Mouse (Mus musculus) central nervous system, embryonic 18 days (tissue): ENCODE measurements around the gene Ppm1n. TPM values are rescaled to one million over a fixed set of nuclear protein-coding genes. Genes with fewer than 3 reads are reported as not detected.

Experiments used
- polyA plus RNA-seq: library from polyadenylated mRNA; depleted of rRNA; stranded (reverse); fragments of >200 nt; gene quantifications from 2 replicates; pipeline ENCODE4 v1.2.3, GENCODE M21; 2012; rRNA removed

The Ppm1n gene
- polyA plus RNA-seq, result 1.6 and 2.0 TPM in 2 replicates

GRCm38 (mm10) chr7:19279581-19280114, at the start of gene Ppm1n:
Ppm1n (minus strand) TSS chr7:19280064.

DNA sequence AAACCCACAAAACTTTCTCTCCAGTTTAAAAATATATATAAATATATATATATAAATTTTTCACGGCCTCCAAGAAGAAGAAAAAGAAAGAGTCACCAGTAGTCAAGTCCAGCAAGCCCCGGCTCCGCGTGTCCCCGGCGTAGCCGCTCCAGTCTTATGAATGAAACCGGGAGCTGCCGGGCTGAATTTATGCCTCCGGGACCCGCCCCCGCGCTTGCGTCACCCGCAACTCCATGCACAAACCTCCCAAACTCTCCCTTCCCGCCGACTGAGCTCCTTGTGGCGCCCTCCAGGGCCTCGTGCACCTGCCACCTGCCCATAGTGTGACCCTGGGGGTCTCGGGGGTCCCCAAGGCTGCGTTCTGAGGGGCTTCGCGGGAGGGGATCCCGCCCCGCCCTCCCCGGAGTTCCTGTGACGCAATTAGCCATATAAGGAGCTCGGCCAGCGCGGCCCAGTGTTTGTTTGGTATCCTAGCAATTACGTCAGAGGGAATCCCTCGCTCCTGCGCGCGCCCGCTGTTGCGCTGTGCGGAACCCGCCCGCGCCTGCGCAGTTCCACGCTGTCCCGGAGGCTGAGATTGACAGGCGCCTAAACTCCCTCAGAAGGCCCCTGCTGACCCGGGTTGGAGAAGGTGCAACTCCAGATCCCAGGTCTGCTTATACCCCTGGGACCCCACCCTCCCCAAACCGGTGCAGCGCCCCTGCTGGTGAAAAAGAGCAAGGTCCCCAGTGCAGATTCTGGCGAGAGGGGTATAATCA, 30.2 kb upstream of the Ppm1n start, which contains the start of gene Fosb:
Fosb (minus strand) TSS at position 168 of the 758 bp plus-strand sequence.

GRCm38 (mm10) chr7:19282385-19282784, 2.5 kb upstream of the Ppm1n start, which contains the start of gene Rtn2:
Rtn2 (plus strand) TSS chr7:19282624.

GRCm38 (mm10) chr7:19271238-19272172, 8.4 kb downstream of the Ppm1n start, which contains the start of gene Vasp:
Vasp (minus strand) TSS chr7:19271817.

DNA sequence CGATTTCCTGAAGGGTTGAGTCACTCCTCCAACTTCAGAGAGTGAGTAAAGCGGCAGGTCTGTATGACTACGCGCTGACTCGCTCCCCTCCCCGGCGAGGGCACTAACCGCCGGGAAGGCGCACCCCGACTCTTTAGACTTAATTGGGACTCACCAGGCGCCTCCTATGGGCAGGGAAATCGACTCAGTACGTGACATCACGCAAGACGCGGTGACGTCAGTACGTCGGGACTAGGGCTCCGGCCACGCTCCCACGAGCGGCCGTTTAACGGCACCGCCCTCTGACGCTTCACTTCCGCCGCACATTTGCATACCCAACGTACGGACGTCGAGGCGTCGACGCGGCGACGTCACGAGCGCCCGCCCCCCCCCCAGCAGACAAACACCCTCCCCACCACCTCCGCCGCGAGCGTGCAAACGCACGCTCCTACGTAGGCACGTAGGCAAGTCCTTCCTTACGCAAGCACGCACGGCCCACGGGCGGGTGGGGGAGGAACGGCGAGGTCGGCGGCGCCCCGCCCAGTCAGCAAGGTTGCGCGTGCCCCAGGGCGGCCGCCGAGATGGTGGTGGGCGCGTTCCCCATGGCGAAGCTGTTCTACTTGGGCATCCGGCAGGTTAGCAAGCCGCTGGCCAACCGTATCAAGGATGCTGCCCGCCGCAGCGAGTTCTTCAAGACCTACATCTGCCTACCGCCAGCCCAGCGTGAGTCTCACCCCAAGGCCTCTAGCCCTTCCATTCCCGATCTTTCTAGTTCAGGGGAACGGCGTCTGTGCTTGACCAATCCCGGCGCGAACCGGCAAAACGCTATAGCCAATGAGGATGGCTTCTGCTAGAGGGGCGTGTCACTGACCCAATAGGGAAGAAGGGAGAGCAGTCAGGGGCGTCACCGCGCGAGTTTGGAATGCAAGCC, 51.7 kb downstream of the Ppm1n start, which contains the start of gene Opa3:
Opa3 (plus strand) TSS at position 452 of the 910 bp plus-strand sequence.

Other genes with a start within 250 kb of the Ppm1n start
- gene Rsph6a, start 225.4 kb downstream of the Ppm1n start, polyA plus RNA-seq, result 0.23 and 0.32 TPM in 2 replicates
- gene Dmwd, start 203.8 kb downstream of the Ppm1n start, polyA plus RNA-seq, result 168 and 184 TPM in 2 replicates
- 48.3 and 55.8 TPM in 2 replicates for gene Dmpk, start 196.2 kb downstream of the Ppm1n start, polyA plus RNA-seq
- 6.8 and 9.3 TPM in 2 replicates for gene Six5, start 185.5 kb downstream of the Ppm1n start, polyA plus RNA-seq
- gene Gm4969, start 161.7 kb downstream of the Ppm1n start, polyA plus RNA-seq, result 14.5 and 14.6 TPM in 2 replicates
- gene Fbxo46, start 160.2 kb downstream of the Ppm1n start, polyA plus RNA-seq, result 11.2 and 12.5 TPM in 2 replicates
- 16.8 and 18.3 TPM in 2 replicates for gene Qpctl, start 130.8 kb downstream of the Ppm1n start, polyA plus RNA-seq
- 151 and 178 TPM in 2 replicates for gene Snrpd2, start 130.3 kb downstream of the Ppm1n start, polyA plus RNA-seq
- gene Gipr, start 113.9 kb downstream of the Ppm1n start, polyA plus RNA-seq, result 41.3 and 55.6 TPM in 2 replicates
- 65.5 and 68.9 TPM in 2 replicates for gene Eml2, start 103.6 kb downstream of the Ppm1n start, polyA plus RNA-seq
- gene Gpr4, start 67.5 kb downstream of the Ppm1n start, polyA plus RNA-seq, result 6.0 and 6.8 TPM in 2 replicates
- gene Opa3, start 51.7 kb downstream of the Ppm1n start, polyA plus RNA-seq, result 25.6 and 26.6 TPM in 2 replicates
- 65.0 and 68.3 TPM in 2 replicates for gene Vasp, start 8.2 kb downstream of the Ppm1n start, polyA plus RNA-seq
- gene Rtn2, start 2.6 kb upstream of the Ppm1n start, polyA plus RNA-seq, result 155 and 161 TPM in 2 replicates
- 0.25 and 0.71 TPM in 2 replicates for gene Fosb, start 30.0 kb upstream of the Ppm1n start, polyA plus RNA-seq
- 72.9 and 73.8 TPM in 2 replicates for gene Ercc1, start 64.7 kb upstream of the Ppm1n start, polyA plus RNA-seq
- gene Cd3eap, start 79.4 kb upstream of the Ppm1n start, polyA plus RNA-seq, result 14.2 and 15.3 TPM in 2 replicates
- gene Ppp1r13l, start 79.7 kb upstream of the Ppm1n start, polyA plus RNA-seq, result 4.4 and 5.1 TPM in 2 replicates
- 77.4 and 78.3 TPM in 2 replicates for gene Ercc2, start 101.9 kb upstream of the Ppm1n start, polyA plus RNA-seq
- 1.6 and 2.1 TPM in 2 replicates for gene Klc3, start 124.0 kb upstream of the Ppm1n start, polyA plus RNA-seq
- 0.36 and 148 TPM in 2 replicates for gene Ckm, start 124.7 kb upstream of the Ppm1n start, polyA plus RNA-seq
- 47.3 and 55.6 TPM in 2 replicates for gene Mark4, start 178.8 kb upstream of the Ppm1n start, polyA plus RNA-seq
- 0.31 and 0.70 TPM in 2 replicates for gene Exoc3l2, start 183.3 kb upstream of the Ppm1n start, polyA plus RNA-seq
- gene Bloc1s3, start 228.3 kb upstream of the Ppm1n start, polyA plus RNA-seq, result 12.0 and 12.1 TPM in 2 replicates
- gene Trappc6a, start 228.3 kb upstream of the Ppm1n start, polyA plus RNA-seq, result 19.9 and 24.6 TPM in 2 replicates
- 1.3 TPM in 2 replicates for gene Nkpd1, start 237.8 kb upstream of the Ppm1n start, polyA plus RNA-seq